Mouse (Mus musculus): ENCODE results near the gene Fnbp1l.

The Fnbp1l gene

GRCm38 (mm10) chr3:122618991-122619930 lies at the start of gene Fnbp1l:
TSS of gene Fnbp1l (minus strand) at chr3:122619715.
- peak; percentile 25 for DNase-seq (ENCODE audit: low read depth, low spot score)

- DNase-seq (ENCODE audit: low read depth, low spot score): no peak
Measured at GRCm38 (mm10) chr3:122660795-122661194, 41.3 kb upstream of the Fnbp1l start.

GRCm38 (mm10) chr3:122659261-122659917 lies 39.9 kb upstream of the Fnbp1l start:
- DNase-seq (ENCODE audit: low read depth, low spot score): no peak

- no peak for DNase-seq (ENCODE audit: low read depth, low spot score)
Measured at GRCm38 (mm10) chr3:122647195-122647837, 27.8 kb upstream of the Fnbp1l start.

GRCm38 (mm10) chr3:122640286-122640685 lies 20.8 kb upstream of the Fnbp1l start:
- no peak for DNase-seq (ENCODE audit: low read depth, low spot score)

GRCm38 (mm10) chr3:122639197-122639475 lies 19.6 kb upstream of the Fnbp1l start:
- DNase-seq (ENCODE audit: low read depth, low spot score): no peak

GRCm38 (mm10) chr3:122638329-122639196 lies 19.0 kb upstream of the Fnbp1l start:
- DNase-seq (ENCODE audit: low read depth, low spot score): peak; percentile 99

GRCm38 (mm10) chr3:122637280-122637679 lies 17.8 kb upstream of the Fnbp1l start:
- no peak for DNase-seq (ENCODE audit: low read depth, low spot score)

GRCm38 (mm10) chr3:122635246-122635645 lies 15.7 kb upstream of the Fnbp1l start:
- no peak for DNase-seq (ENCODE audit: low read depth, low spot score)

- no peak for DNase-seq (ENCODE audit: low read depth, low spot score)
Measured at GRCm38 (mm10) chr3:122629580-122629979, 10.1 kb upstream of the Fnbp1l start.

GRCm38 (mm10) chr3:122628956-122629355 lies 9.4 kb upstream of the Fnbp1l start:
- DNase-seq (ENCODE audit: low read depth, low spot score): no peak

- DNase-seq (ENCODE audit: low read depth, low spot score): no peak
Measured at GRCm38 (mm10) chr3:122628546-122628945, 9.0 kb upstream of the Fnbp1l start.

- DNase-seq (ENCODE audit: low read depth, low spot score): no peak
Measured at GRCm38 (mm10) chr3:122627846-122628245, 8.3 kb upstream of the Fnbp1l start.

GRCm38 (mm10) chr3:122624591-122624990 lies 5.1 kb upstream of the Fnbp1l start:
- DNase-seq (ENCODE audit: low read depth, low spot score): no peak

- DNase-seq (ENCODE audit: low read depth, low spot score): peak; percentile 20
Measured at GRCm38 (mm10) chr3:122620285-122620931, 893 bp upstream of the Fnbp1l start.

GRCm38 (mm10) chr3:122619931-122620284 lies 393 bp upstream of the Fnbp1l start:
- no peak for DNase-seq (ENCODE audit: low read depth, low spot score)

- DNase-seq (ENCODE audit: low read depth, low spot score): no peak
Measured at GRCm38 (mm10) chr3:122618402-122618801, 1.1 kb downstream of the Fnbp1l start.

- no peak for DNase-seq (ENCODE audit: low read depth, low spot score)
Measured at GRCm38 (mm10) chr3:122617613-122618340, 1.7 kb downstream of the Fnbp1l start.

- no peak for DNase-seq (ENCODE audit: low read depth, low spot score)
Measured at GRCm38 (mm10) chr3:122612537-122612936, 7.0 kb downstream of the Fnbp1l start.

GRCm38 (mm10) chr3:122611761-122612160 lies 7.8 kb downstream of the Fnbp1l start:
- no peak for DNase-seq (ENCODE audit: low read depth, low spot score)
